Mouse (Mus musculus) c-Kit-positive CD71-positive TER-119-negative erythroid progenitor cells, embryonic 14.5 days (primary cell): Measurements from ENCODE around the gene Tpbgl.

Source experiments
- DNase-seq: peaks from one replicate; pipeline ENCODE4 v3.0.0-alpha.2; 2013; ENCODE audit warnings: low read depth

Gene Tpbgl

DNA sequence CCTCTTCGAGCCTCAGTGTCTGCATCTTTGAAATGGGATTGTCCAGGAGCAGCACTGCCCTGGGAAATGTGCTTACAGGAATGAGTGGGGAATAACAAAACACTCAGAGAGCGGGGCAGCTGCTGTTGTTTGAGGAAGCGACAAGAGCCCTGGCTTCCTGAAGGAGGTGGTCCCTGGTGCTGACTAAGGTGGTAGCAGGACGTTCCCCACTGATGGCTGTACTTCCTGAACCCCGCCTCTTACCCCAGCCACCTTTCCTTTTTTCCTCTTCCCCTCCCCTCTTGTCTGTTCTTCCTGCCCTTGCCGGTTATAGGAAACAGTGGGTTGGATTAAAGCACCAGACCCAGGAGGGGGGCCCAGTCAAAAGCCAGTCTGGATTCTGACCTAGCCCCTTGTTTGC is 46.7 kb downstream of the Tpbgl start:
- no peak for DNase-seq

GRCm38 (mm10) chr7:99579491-99580190 is 47.3 kb downstream of the Tpbgl start:
- DNase-seq, result no peak

GRCm38 (mm10) chr7:99578246-99578645 is 48.7 kb downstream of the Tpbgl start:
- no peak for DNase-seq
